Mouse (Mus musculus) liver, adult (tissue): Measurements from ENCODE around the gene Uchl3.

Experiments used
- GATA4 ChIP-seq: IDR thresholded peaks from 2 replicates; pipeline ENCODE4 v1.6.1; 2014; ENCODE audit warnings: mild to moderate bottlenecking, low read length; ENCODE audit not compliant: insufficient replicate concordance

The Uchl3 gene

DNA sequence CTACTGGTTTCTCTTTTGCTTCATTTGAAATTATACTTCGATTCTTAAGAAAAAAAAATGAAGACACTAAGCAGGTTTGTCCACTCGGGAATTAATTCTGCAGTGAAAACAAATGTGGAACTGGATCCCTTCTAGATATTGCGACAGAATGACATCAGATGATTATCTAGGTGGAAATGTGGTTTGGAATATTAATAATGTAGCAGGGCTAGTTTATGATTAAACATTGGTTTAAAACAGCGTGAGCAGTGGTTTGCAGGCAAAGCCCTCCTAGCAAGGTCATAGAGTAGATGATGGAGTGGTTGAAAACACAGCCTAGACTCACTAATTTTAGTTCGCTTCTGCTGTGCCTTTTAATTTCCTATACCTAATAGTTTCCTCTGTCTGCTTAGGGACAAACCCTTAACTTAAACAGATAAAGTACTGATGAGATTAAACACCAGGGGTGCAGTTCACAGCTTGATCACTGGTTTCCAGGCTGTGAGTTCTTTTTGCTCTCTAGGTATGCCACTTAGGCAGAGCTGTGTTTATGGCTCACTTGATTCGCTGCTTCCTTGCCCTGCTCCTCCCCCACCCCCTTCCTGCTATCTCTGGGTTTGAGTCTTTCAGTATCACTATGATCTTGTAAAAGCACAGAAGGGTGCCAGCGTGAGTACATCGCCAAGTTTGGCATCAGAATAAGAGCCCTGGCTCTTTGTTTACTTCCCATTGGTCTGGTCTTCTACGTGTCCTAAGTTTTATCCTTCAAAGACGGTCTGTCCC lies 80.0 kb downstream of the Uchl3 start:
- no peak for TF ChIP-seq GATA4

GRCm38 (mm10) chr14:101737501-101737900 lies 83.7 kb downstream of the Uchl3 start:
- no peak for TF ChIP-seq GATA4
